Mouse (Mus musculus): ENCODE data around the gene Robo2. TPM values are rescaled to one million over a fixed set of nuclear protein-coding genes. Genes with fewer than 3 reads are reported as not detected.

The Robo2 gene
- total RNA-seq, 2 experiments from 2014 or later, result not detected

GRCm38 (mm10) chr16:74338969-74339630 lies 72.5 kb downstream of the Robo2 start:
- ATAC-seq (replicated peaks; ENCODE audit: poor library complexity, severe bottlenecking), result no peak

- ATAC-seq (replicated peaks; ENCODE audit: poor library complexity, severe bottlenecking), result no peak
Measured at GRCm38 (mm10) chr16:74321666-74322371, 89.8 kb downstream of the Robo2 start.

- no peak for ATAC-seq (replicated peaks; ENCODE audit: poor library complexity, severe bottlenecking)
Measured at GRCm38 (mm10) chr16:74316150-74316549, 95.5 kb downstream of the Robo2 start.

- ATAC-seq (replicated peaks; ENCODE audit: poor library complexity, severe bottlenecking), result no peak
Measured at GRCm38 (mm10) chr16:74313222-74313621, 98.4 kb downstream of the Robo2 start.

- ATAC-seq (replicated peaks; ENCODE audit: poor library complexity, severe bottlenecking), result no peak
Measured at GRCm38 (mm10) chr16:74307543-74307887, 104.1 kb downstream of the Robo2 start.

GRCm38 (mm10) chr16:74306876-74307542 lies 104.6 kb downstream of the Robo2 start:
- ATAC-seq (replicated peaks; ENCODE audit: poor library complexity, severe bottlenecking), result no peak

GRCm38 (mm10) chr16:74287878-74288277 lies 123.7 kb downstream of the Robo2 start:
- no peak for ATAC-seq (replicated peaks; ENCODE audit: poor library complexity, severe bottlenecking)

GRCm38 (mm10) chr16:74282549-74282948 lies 129.1 kb downstream of the Robo2 start:
- ATAC-seq (replicated peaks; ENCODE audit: poor library complexity, severe bottlenecking), result no peak

- ATAC-seq (replicated peaks; ENCODE audit: poor library complexity, severe bottlenecking), result no peak
Measured at GRCm38 (mm10) chr16:74276855-74277573, 134.6 kb downstream of the Robo2 start.

GRCm38 (mm10) chr16:74274596-74274995 lies 137.0 kb downstream of the Robo2 start:
- no peak for ATAC-seq (replicated peaks; ENCODE audit: poor library complexity, severe bottlenecking)

- ATAC-seq (replicated peaks; ENCODE audit: poor library complexity, severe bottlenecking), result no peak
Measured at GRCm38 (mm10) chr16:74272993-74273392, 138.6 kb downstream of the Robo2 start.

- ATAC-seq (replicated peaks; ENCODE audit: poor library complexity, severe bottlenecking), result no peak
Measured at GRCm38 (mm10) chr16:74258241-74258640, 153.4 kb downstream of the Robo2 start.

GRCm38 (mm10) chr16:74244452-74244851 lies 167.2 kb downstream of the Robo2 start:
- no peak for ATAC-seq (replicated peaks; ENCODE audit: poor library complexity, severe bottlenecking)

GRCm38 (mm10) chr16:74241534-74241933 lies 170.1 kb downstream of the Robo2 start:
- ATAC-seq (replicated peaks; ENCODE audit: poor library complexity, severe bottlenecking), result no peak

GRCm38 (mm10) chr16:74237411-74237930 lies 174.2 kb downstream of the Robo2 start:
- ATAC-seq (replicated peaks; ENCODE audit: poor library complexity, severe bottlenecking), result no peak

- ATAC-seq (replicated peaks; ENCODE audit: poor library complexity, severe bottlenecking), result no peak
Measured at GRCm38 (mm10) chr16:74234393-74235059, 177.1 kb downstream of the Robo2 start.

GRCm38 (mm10) chr16:74233596-74233995 lies 178.0 kb downstream of the Robo2 start:
- no peak for ATAC-seq (replicated peaks; ENCODE audit: poor library complexity, severe bottlenecking)

GRCm38 (mm10) chr16:74227285-74227684 lies 184.3 kb downstream of the Robo2 start:
- ATAC-seq (replicated peaks; ENCODE audit: poor library complexity, severe bottlenecking), result no peak

- ATAC-seq (replicated peaks; ENCODE audit: poor library complexity, severe bottlenecking), result no peak
Measured at GRCm38 (mm10) chr16:74225423-74226272, 186.0 kb downstream of the Robo2 start.
